Mouse (Mus musculus): ENCODE data around the gene Slc7a10. TPM values are rescaled to one million over a fixed set of nuclear protein-coding genes. Genes with fewer than 3 reads are reported as not detected.

Gene Slc7a10
- polyA plus RNA-seq, 1 experiment from 2014 or later, result 1.0 TPM

DNA sequence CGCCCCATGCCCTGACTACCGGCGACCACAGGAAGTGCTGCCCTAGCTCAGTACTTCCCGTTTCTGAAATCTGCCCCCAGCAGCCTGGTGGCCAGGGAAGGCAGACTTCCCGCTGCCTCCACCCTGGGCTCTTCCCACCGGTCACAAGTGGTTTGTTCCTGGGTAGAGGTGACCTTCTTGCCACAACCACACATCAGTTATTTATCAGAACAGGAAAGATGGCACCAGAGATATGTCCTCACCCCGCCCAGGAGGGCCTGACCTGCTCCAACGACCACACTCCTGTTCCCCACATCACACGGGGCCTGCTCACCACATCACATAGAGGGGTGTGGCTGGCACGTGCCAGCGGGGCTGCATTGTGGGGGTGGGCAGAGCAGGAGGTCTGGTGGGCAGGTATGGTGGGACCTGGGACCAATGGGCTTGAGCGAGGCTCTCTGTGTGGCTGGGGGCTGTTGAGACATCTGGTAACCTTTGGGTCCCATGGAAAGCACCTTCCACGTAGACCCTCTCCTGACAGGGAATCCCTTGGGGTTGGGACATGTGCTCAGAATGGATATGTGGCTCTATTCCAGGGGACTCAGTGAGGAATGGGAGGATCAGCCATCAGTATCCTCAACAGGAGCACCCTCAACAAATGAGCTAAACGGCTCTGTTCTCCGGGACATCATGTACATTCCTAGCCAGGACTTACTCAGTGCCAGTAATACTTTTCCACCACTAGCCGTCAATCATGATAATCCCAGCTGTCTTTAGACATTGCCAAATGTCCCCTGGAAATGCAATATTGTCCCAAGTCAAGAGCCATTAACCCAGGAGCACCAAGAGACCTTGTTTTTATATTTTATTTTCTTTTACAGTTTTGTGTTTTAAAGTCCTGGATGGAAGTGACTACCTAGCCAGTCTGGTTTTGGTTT, 29.4 kb upstream of the Slc7a10 start:
- Histone ChIP-seq H3K36me3 (no peaks in the 10 kb centered on the region), H3K27ac (replicated peaks) (no peak overlapping the region), H3K9ac (replicated peaks) (no peak overlapping the region), H3K4me3 (no peak overlapping the region), H3K4me1 (no peaks in the 10 kb centered on the region), H3K27me3 (no peaks in the 10 kb centered on the region), H3K9me3 (peaks cover 4% of the 10 kb centered on the region; the same call in 1 of the 2 replicates), H3K4me2 (replicated peaks) (no peak overlapping the region)
- ATAC-seq (ENCODE audit: low FRiP score, low read depth), result no peak
- WGBS, result 76% methylated on average over 16 of the region's 16 CpGs

DNA sequence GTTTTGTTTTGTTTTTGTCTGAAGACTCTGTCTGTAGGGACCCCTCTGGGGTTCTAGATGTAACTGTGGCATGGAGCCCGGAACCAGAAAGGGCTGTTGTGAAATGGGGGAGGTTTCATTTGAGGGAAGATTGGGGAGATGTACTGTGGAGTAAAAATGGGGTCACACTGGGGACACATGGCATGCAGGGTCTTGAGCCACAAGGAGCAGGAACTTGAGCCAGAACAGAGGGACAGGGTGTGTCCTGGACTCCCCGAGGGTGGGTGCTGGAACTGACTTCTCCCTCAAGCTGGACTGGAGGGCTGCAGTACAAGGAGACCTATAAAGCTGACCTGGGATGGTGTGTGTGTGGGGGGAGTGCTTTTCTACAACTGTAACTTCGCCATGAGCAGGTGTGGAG, 28.7 kb upstream of the Slc7a10 start:
- Histone ChIP-seq H3K4me2 (replicated peaks) (no peak overlapping the region), H3K4me3 (no peak overlapping the region), H3K9ac (replicated peaks) (no peak overlapping the region), H3K36me3 (no peaks in the 10 kb centered on the region), H3K27ac (replicated peaks) (no peak overlapping the region), H3K27me3 (no peaks in the 10 kb centered on the region), H3K9me3 (peaks cover 4% of the 10 kb centered on the region; the same call in 1 of the 2 replicates), H3K4me1 (no peaks in the 10 kb centered on the region)
- WGBS, result 83% methylated on average over 3 of the region's 3 CpGs
- ATAC-seq (ENCODE audit: low FRiP score, low read depth), result no peak

DNA sequence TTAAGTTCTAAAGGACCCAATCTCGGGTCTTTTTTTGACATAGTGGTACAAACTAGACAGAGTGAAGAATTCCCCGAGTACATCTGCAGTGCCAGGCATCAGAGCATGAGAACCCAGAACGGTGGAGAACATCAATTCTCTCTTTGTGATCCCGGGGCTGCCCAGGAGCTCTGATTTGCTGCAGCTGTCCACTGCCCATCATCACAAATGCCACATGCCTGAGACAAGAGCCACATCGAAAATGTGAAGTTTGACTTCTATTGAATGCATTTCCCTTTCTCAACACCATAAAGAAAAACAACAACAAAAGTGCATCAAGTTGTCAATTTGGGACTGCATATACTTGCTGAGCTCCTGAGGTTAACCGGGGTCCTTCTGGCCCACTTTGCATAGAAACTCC, 23.7 kb upstream of the Slc7a10 start:
- Histone ChIP-seq H3K9me3 (peaks cover 4% of the 10 kb centered on the region; the same call in 1 of the 2 replicates), H3K9ac (replicated peaks) (no peak overlapping the region), H3K4me3 (no peak overlapping the region), H3K27me3 (no peaks in the 10 kb centered on the region), H3K36me3 (no peaks in the 10 kb centered on the region), H3K4me2 (replicated peaks) (no peak overlapping the region), H3K27ac (replicated peaks) (no peak overlapping the region), H3K4me1 (no peaks in the 10 kb centered on the region)
- 80% methylated on average over 6 of the region's 6 CpGs for WGBS
- ATAC-seq (ENCODE audit: low FRiP score, low read depth), result no peak

DNA sequence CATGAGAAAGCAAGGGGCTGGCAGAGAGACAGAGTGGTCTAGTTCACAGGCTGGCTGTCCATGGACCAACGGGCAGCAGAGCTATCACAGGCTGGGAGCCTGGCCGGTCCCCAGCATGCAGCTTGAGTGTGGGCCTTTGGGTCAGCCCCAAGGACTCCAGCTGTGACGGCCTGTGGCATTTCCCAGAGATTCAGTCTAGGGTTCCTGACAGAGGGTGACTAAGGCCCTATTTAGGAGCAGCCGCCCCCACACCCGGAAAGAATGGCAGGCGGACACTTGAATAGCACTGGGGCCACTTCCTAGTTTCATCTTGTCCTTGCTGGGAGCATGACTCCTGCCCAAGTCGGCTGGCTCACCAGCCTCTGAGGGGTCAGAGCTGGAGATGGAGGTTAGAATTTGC, 22.6 kb upstream of the Slc7a10 start:
- peaks cover 4% of the 10 kb centered on the region; the same call in 1 of the 2 replicates for H3K9me3 ChIP-seq
- no peaks in the 10 kb centered on the region for H3K36me3 ChIP-seq
- no peak overlapping the region for H3K4me3 ChIP-seq
- no peaks in the 10 kb centered on the region for H3K4me1 ChIP-seq
- ATAC-seq (ENCODE audit: low FRiP score, low read depth), result no peak
- no peak overlapping the region for H3K9ac ChIP-seq (replicated peaks)
- no peak overlapping the region for H3K4me2 ChIP-seq (replicated peaks)
- no peak overlapping the region for H3K27ac ChIP-seq (replicated peaks)
- H3K27me3 ChIP-seq, result no peaks in the 10 kb centered on the region
- 76% methylated on average over 7 of the region's 7 CpGs for WGBS

DNA sequence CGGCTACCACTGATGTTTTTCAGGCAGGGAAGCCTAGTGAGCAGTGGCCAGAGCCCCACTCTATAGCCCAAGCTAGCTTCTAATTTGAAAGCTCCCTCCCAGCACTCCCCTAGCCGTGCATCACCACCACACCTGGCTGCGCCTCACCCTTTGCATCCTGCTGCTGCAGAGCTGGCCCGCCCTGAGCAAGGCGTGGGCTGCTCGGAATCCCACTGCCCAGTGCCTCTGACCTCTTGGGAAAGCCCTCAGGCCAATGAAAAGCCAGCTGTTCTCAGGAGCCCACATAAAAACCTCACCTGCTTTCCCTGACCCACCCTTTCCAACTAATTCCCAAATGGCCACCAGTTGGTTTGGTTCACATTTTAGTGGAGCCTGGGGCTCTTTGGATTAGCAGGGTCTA, 22.1 kb upstream of the Slc7a10 start:
- WGBS, result 75% methylated on average over 6 of the region's 6 CpGs

DNA sequence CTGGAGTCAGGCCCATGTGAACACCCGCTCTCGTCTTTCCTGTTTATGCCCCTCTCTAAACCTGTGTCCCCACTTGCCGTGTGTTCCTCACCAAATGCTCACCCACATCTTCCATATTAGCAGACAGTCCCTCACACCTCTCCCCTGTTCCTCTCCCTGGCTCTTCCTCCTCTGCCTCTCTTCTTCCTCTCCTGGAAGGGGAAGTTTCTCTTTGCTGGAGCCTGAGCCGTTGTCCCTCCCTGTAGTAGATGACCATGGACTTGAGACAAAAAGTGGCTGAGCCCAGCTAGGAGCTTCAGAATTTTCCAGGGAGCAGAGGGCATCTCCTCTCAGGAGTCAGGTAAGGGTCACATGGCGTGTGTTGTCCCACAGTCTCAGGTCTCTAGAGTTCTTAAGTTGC, 19.2 kb upstream of the Slc7a10 start:
- no peaks in the 10 kb centered on the region for H3K36me3 ChIP-seq
- H3K4me1 ChIP-seq, result peaks cover 3% of the 10 kb centered on the region; the same call in 1 of the 2 replicates
- H3K4me3 ChIP-seq, result no peak overlapping the region
- ATAC-seq (ENCODE audit: low FRiP score, low read depth), result no peak
- no peak overlapping the region for H3K27ac ChIP-seq (replicated peaks)
- peaks cover 19% of the 10 kb centered on the region for H3K27me3 ChIP-seq
- no peak overlapping the region for H3K4me2 ChIP-seq (replicated peaks)
- H3K9me3 ChIP-seq, result no peaks in the 10 kb centered on the region
- no peak overlapping the region for H3K9ac ChIP-seq (replicated peaks)
- WGBS, result 88% methylated on average over 5 of the region's 5 CpGs

More for the DNA sequence above, 22.1 kb upstream of the Slc7a10 start:
- H3K9ac ChIP-seq (replicated peaks), result no peak overlapping the region
- no peaks in the 10 kb centered on the region for H3K36me3 ChIP-seq
- H3K4me2 ChIP-seq (replicated peaks), result no peak overlapping the region
- no peak for ATAC-seq (ENCODE audit: low FRiP score, low read depth)
- no peaks in the 10 kb centered on the region for H3K4me1 ChIP-seq
- no peaks in the 10 kb centered on the region for H3K27me3 ChIP-seq
- H3K4me3 ChIP-seq, result no peak overlapping the region
- H3K9me3 ChIP-seq, result peaks cover 4% of the 10 kb centered on the region; the same call in 1 of the 2 replicates
- H3K27ac ChIP-seq (replicated peaks), result no peak overlapping the region

DNA sequence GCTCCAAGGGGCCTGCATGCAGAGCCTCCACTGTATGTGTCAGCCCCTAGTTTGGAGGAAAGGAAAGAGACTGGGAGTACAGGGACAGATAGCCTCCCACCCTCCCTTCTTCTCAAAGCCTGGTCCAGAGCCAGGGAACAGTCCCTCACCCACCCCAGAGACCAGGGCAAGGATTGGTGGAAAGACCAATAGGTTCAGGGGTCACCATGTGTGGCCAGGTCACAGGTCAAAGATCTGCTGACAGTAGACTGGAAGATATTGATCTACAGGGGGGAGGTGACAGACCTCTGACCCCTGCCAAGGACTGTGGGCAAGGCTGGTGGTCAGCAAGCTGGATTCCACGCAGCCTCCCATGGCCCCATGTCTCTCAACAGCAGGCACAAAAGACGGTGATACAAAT, 18.3 kb upstream of the Slc7a10 start:
- no peak overlapping the region for H3K27ac ChIP-seq (replicated peaks)
- H3K4me3 ChIP-seq, result no peak overlapping the region
- peaks cover 28% of the 10 kb centered on the region for H3K27me3 ChIP-seq
- WGBS, result 60% methylated on average over 2 of the region's 2 CpGs
- no peak for ATAC-seq (ENCODE audit: low FRiP score, low read depth)
- H3K4me1 ChIP-seq, result peaks cover 5% of the 10 kb centered on the region; the same call in 1 of the 2 replicates
- no peak overlapping the region for H3K9ac ChIP-seq (replicated peaks)
- H3K9me3 ChIP-seq, result no peaks in the 10 kb centered on the region
- H3K4me2 ChIP-seq (replicated peaks), result no peak overlapping the region
- H3K36me3 ChIP-seq, result no peaks in the 10 kb centered on the region

DNA sequence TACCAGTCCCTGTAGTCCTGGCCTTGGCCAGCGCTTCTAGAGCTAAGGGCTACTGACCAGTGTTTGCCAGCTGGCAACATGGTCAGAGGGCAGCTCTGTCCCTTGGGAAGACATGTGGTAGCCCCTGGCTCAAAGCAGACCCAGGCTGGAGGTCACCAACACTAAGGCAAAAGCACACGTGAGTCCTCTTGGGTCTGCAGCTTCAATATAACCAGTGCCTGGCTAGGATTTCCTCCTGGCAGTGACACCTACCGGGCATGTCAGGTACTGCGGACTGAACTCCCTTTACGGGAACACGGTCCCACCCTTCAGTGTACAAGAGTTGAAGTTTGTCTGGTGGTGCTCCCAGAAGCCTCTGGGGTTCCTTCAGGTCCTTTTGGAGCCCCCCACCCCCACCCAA, 16.8 kb upstream of the Slc7a10 start:
- no peaks in the 10 kb centered on the region for H3K36me3 ChIP-seq
- no peak overlapping the region for H3K4me3 ChIP-seq
- H3K27ac ChIP-seq (replicated peaks), result no peak overlapping the region
- H3K9me3 ChIP-seq, result no peaks in the 10 kb centered on the region
- H3K4me2 ChIP-seq (replicated peaks), result no peak overlapping the region
- ATAC-seq (ENCODE audit: low FRiP score, low read depth), result no peak; the same call in 1 of the 2 replicates
- H3K9ac ChIP-seq (replicated peaks), result no peak overlapping the region
- peaks cover 5% of the 10 kb centered on the region; the same call in 1 of the 2 replicates for H3K4me1 ChIP-seq
- peaks cover 37% of the 10 kb centered on the region for H3K27me3 ChIP-seq
- 16% methylated on average over 6 of the region's 6 CpGs for WGBS

DNA sequence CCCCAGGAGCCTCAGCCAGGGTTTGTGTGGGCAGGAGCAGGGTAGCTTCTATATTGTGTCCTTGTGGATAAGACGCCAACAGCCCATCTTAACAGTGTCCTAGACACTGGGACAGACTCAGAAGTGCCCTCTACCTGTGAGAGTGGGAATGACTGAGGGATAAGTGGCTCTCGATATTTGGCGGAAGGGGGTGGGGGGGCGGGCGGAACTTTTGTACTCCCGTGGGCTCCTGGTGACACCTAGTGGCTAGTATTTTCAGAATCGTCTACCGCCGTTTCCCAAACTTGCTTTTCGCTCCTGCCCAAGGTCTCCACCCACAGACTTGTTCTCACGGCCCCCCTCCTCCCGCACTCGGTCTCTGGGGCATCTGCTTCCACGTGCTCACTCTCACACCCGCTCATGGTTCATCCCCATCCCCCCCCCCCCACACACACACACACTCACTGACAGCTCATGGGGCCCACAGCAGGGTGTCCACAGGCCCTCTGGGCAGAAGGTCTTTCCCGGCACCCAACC, 14.3 kb upstream of the Slc7a10 start:
- peak overlapping the region; percentile 38 for H3K4me2 ChIP-seq (replicated peaks)
- H3K36me3 ChIP-seq, result no peaks in the 10 kb centered on the region
- no peak overlapping the region for H3K27ac ChIP-seq (replicated peaks)
- 0 out of 2 replicates have a peak overlapping the region, but pooled peaks have one; percentile 39 for H3K9ac ChIP-seq (replicated peaks)
- peaks cover 5% of the 10 kb centered on the region; the same call in 1 of the 2 replicates for H3K4me1 ChIP-seq
- peak; percentile 80 for ATAC-seq (ENCODE audit: low FRiP score, low read depth)
- no peaks in the 10 kb centered on the region for H3K9me3 ChIP-seq
- WGBS, result 5% methylated on average over 16 of the region's 16 CpGs
- H3K4me3 ChIP-seq, result peak overlapping the region; percentile 15; the same call in 1 of the 2 replicates
- peaks cover 37% of the 10 kb centered on the region for H3K27me3 ChIP-seq

DNA sequence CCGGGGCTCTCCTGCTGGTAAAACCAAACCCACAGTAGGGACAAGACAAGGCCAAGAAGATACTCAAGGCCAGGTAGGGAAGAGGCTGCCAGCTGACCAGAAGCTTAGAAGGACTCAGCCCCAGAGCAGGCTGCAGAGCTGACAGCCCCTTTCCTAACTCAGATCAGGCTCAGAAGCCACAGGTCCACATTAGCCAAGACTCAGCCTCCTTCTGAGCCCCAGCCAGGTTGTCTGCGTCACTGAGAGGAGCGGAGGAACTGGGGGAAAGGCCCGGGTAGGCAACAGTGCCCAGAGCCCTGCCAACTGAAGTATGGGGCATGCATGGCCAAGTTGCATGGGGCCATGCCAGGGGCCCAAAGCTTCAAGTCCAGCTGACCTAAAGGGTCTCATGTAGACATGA, 13.7 kb upstream of the Slc7a10 start:
- no peaks in the 10 kb centered on the region for H3K9me3 ChIP-seq
- no peak overlapping the region for H3K27ac ChIP-seq (replicated peaks)
- no peak overlapping the region for H3K9ac ChIP-seq (replicated peaks)
- no peak for ATAC-seq (ENCODE audit: low FRiP score, low read depth)
- no peak overlapping the region for H3K4me3 ChIP-seq
- peaks cover 5% of the 10 kb centered on the region; the same call in 1 of the 2 replicates for H3K4me1 ChIP-seq
- H3K27me3 ChIP-seq, result peaks cover 37% of the 10 kb centered on the region
- no peaks in the 10 kb centered on the region for H3K36me3 ChIP-seq
- WGBS, result 81% methylated on average over 4 of the region's 4 CpGs
- peak overlapping the region; percentile 38; the same call in 1 of the 2 replicates for H3K4me2 ChIP-seq (replicated peaks)

DNA sequence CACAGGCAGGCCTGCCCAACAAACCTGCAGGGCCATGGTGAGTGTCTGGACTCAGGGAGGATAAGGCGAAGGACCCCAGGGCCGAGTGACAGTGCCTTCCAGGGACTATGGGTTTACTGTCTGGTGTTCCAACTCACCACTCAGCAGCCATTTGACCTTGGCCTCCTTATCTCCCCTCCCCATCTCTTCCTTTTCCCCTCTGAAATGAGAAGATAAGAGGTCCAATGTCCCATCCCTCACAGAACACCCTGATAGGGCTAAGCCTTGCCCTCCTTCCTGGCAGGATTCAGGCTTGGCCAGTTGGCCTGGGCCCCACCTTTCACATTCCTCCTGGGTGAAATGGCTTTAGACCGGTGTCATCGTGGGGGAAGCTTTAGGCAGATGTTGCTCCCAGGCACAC, 10.7 kb upstream of the Slc7a10 start:
- Histone ChIP-seq H3K9me3 (no peaks in the 10 kb centered on the region), H3K27me3 (peaks cover 29% of the 10 kb centered on the region), H3K4me2 (replicated peaks) (no peak overlapping the region), H3K4me3 (no peak overlapping the region), H3K27ac (replicated peaks) (no peak overlapping the region), H3K36me3 (no peaks in the 10 kb centered on the region), H3K9ac (replicated peaks) (no peak overlapping the region), H3K4me1 (peaks cover 5% of the 10 kb centered on the region; the same call in 1 of the 2 replicates)
- 86% methylated on average over 4 of the region's 4 CpGs for WGBS
- ATAC-seq (ENCODE audit: low FRiP score, low read depth), result no peak

Data from midbrain, embryonic 12.5 days (tissue).